Mouse (Mus musculus): ENCODE measurements around the gene Cdc42se2. TPM values are rescaled to one million over a fixed set of nuclear protein-coding genes. Genes with fewer than 3 reads are reported as not detected.
A peak's percentile ranks its signal among the peaks of the same experiment; 100 is the strongest.

The Cdc42se2 gene
- polyA plus RNA-seq, 2 experiments = 51.7 to 77.7 TPM

- H3K9ac ChIP-seq (ENCODE audit: low read depth, low read length, severe bottlenecking) = no peak overlapping the region
- H3K4me2 ChIP-seq (replicated peaks; ENCODE audit: low read depth, low read length, severe bottlenecking) = no peak overlapping the region
- no peak for TF ChIP-seq POLR2A (IDR thresholded peaks at IDR 0.05; ENCODE audit: borderline replicate concordance, extremely low read depth, insufficient read depth, insufficient read length)
- no peak overlapping the region for H3K4me3 ChIP-seq (replicated peaks; ENCODE audit: low read length)
- ATAC-seq (ENCODE audit: low FRiP score, low read depth) = no peak
- no peaks in the 10 kb centered on the region for H3K9me3 ChIP-seq (ENCODE audit: control insufficient read depth, low read length)
- no peak overlapping the region for H3K27ac ChIP-seq (replicated peaks; ENCODE audit: low read depth, low read length)
- H3K4me1 ChIP-seq (ENCODE audit: control insufficient read depth, insufficient read depth, low read length) = peaks cover 15% of the 10 kb centered on the region
- no peaks in the 10 kb centered on the region for H3K27me3 ChIP-seq (ENCODE audit: control insufficient read depth, insufficient read depth, low read length)
- WGBS = 46% methylated on average over 1 of the region's 1 CpGs
- DNase-seq (ENCODE audit: low spot score) = no peak
- H3K36me3 ChIP-seq (ENCODE audit: control insufficient read depth, insufficient read depth, low read length) = peaks cover 9% of the 10 kb centered on the region
Observed at GRCm38 (mm10) chr11:54757993-54758392, 29.5 kb downstream of the Cdc42se2 start.

GRCm38 (mm10) chr11:54755148-54755664 lies 32.3 kb downstream of the Cdc42se2 start:
- ATAC-seq (ENCODE audit: low FRiP score, low read depth) (0 out of 2 replicates have a peak, but pooled peaks have one; percentile 12), DNase-seq (ENCODE audit: low spot score) (no peak)
- Histone ChIP-seq H3K27ac (replicated peaks; ENCODE audit: low read depth, low read length) (no peak overlapping the region), H3K27me3 (ENCODE audit: control insufficient read depth, insufficient read depth, low read length) (no peaks in the 10 kb centered on the region), H3K9ac (ENCODE audit: low read depth, low read length, severe bottlenecking) (no peak overlapping the region), H3K9me3 (ENCODE audit: control insufficient read depth, low read length) (no peaks in the 10 kb centered on the region), H3K36me3 (ENCODE audit: control insufficient read depth, insufficient read depth, low read length) (peaks cover 21% of the 10 kb centered on the region), H3K4me3 (replicated peaks; ENCODE audit: low read length) (no peak overlapping the region), H3K4me2 (replicated peaks; ENCODE audit: low read depth, low read length, severe bottlenecking) (no peak overlapping the region), H3K4me1 (ENCODE audit: control insufficient read depth, insufficient read depth, low read length) (peaks cover 12% of the 10 kb centered on the region)
- no peak for TF ChIP-seq POLR2A (IDR thresholded peaks at IDR 0.05; ENCODE audit: borderline replicate concordance, extremely low read depth, insufficient read depth, insufficient read length)
- WGBS = 72% methylated on average over 5 of the region's 5 CpGs

- 67% methylated on average over 10 of the region's 10 CpGs for WGBS
- no peaks in the 10 kb centered on the region for H3K9me3 ChIP-seq (ENCODE audit: control insufficient read depth, low read length)
- peaks cover 25% of the 10 kb centered on the region for H3K36me3 ChIP-seq (ENCODE audit: control insufficient read depth, insufficient read depth, low read length)
- no peak overlapping the region for H3K9ac ChIP-seq (ENCODE audit: low read depth, low read length, severe bottlenecking)
- DNase-seq (ENCODE audit: low spot score) (peak; percentile 42), ATAC-seq (ENCODE audit: low FRiP score, low read depth) (peak; percentile 55)
- H3K27me3 ChIP-seq (ENCODE audit: control insufficient read depth, insufficient read depth, low read length) = no peaks in the 10 kb centered on the region
- H3K4me2 ChIP-seq (replicated peaks; ENCODE audit: low read depth, low read length, severe bottlenecking) = no peak overlapping the region
- no peak overlapping the region for H3K4me3 ChIP-seq (replicated peaks; ENCODE audit: low read length)
- peaks cover 12% of the 10 kb centered on the region for H3K4me1 ChIP-seq (ENCODE audit: control insufficient read depth, insufficient read depth, low read length)
- TF ChIP-seq POLR2A (IDR thresholded peaks at IDR 0.05; ENCODE audit: borderline replicate concordance, extremely low read depth, insufficient read depth, insufficient read length) = no peak
- peak overlapping the region; percentile 72 for H3K27ac ChIP-seq (replicated peaks; ENCODE audit: low read depth, low read length)
Observed at GRCm38 (mm10) chr11:54754301-54755147, 33.0 kb downstream of the Cdc42se2 start.

GRCm38 (mm10) chr11:54751502-54751901 lies 36.0 kb downstream of the Cdc42se2 start:
- H3K27ac ChIP-seq (replicated peaks; ENCODE audit: low read depth, low read length) = no peak overlapping the region
- DNase-seq (ENCODE audit: low spot score) (no peak), ATAC-seq (ENCODE audit: low FRiP score, low read depth) (no peak)
- peaks cover 27% of the 10 kb centered on the region for H3K36me3 ChIP-seq (ENCODE audit: control insufficient read depth, insufficient read depth, low read length)
- 88% methylated on average over 4 of the region's 4 CpGs for WGBS
- no peak overlapping the region for H3K4me2 ChIP-seq (replicated peaks; ENCODE audit: low read depth, low read length, severe bottlenecking)
- no peaks in the 10 kb centered on the region for H3K9me3 ChIP-seq (ENCODE audit: control insufficient read depth, low read length)
- H3K9ac ChIP-seq (ENCODE audit: low read depth, low read length, severe bottlenecking) = no peak overlapping the region
- H3K4me3 ChIP-seq (replicated peaks; ENCODE audit: low read length) = no peak overlapping the region
- no peaks in the 10 kb centered on the region for H3K27me3 ChIP-seq (ENCODE audit: control insufficient read depth, insufficient read depth, low read length)
- peaks cover 12% of the 10 kb centered on the region for H3K4me1 ChIP-seq (ENCODE audit: control insufficient read depth, insufficient read depth, low read length)
- TF ChIP-seq POLR2A (IDR thresholded peaks at IDR 0.05; ENCODE audit: borderline replicate concordance, extremely low read depth, insufficient read depth, insufficient read length) = no peak

- Histone ChIP-seq H3K4me2 (replicated peaks; ENCODE audit: low read depth, low read length, severe bottlenecking) (no peak overlapping the region), H3K4me3 (replicated peaks; ENCODE audit: low read length) (no peak overlapping the region), H3K4me1 (ENCODE audit: control insufficient read depth, insufficient read depth, low read length) (no peaks in the 10 kb centered on the region), H3K9ac (ENCODE audit: low read depth, low read length, severe bottlenecking) (no peak overlapping the region), H3K27ac (replicated peaks; ENCODE audit: low read depth, low read length) (no peak overlapping the region), H3K27me3 (ENCODE audit: control insufficient read depth, insufficient read depth, low read length) (no peaks in the 10 kb centered on the region), H3K9me3 (ENCODE audit: control insufficient read depth, low read length) (no peaks in the 10 kb centered on the region), H3K36me3 (ENCODE audit: control insufficient read depth, insufficient read depth, low read length) (peaks cover 20% of the 10 kb centered on the region)
- ATAC-seq (ENCODE audit: low FRiP score, low read depth) (no peak), DNase-seq (ENCODE audit: low spot score) (no peak)
- TF ChIP-seq POLR2A (IDR thresholded peaks at IDR 0.05; ENCODE audit: borderline replicate concordance, extremely low read depth, insufficient read depth, insufficient read length) = no peak
Observed at GRCm38 (mm10) chr11:54748891-54749290, 38.6 kb downstream of the Cdc42se2 start.
